Mouse (Mus musculus) left cerebral cortex, postnatal 14 days (tissue): ENCODE data around the gene Urod. TPM values are rescaled to one million over a fixed set of nuclear protein-coding genes. Genes with fewer than 3 reads are reported as not detected.
A peak's percentile ranks its signal among the peaks of the same experiment; 100 is the strongest.

Experiments
- DNase-seq, 2 experiments: peaks; one replicate each; pipeline ENCODE4 v3.0.0; 2021 to 2022; ENCODE audit warnings: low spot score in 2 of 2, mixed read lengths in 1 of 2
- intact Hi-C: fragments of 180-260 bp; cut with DNase I; formaldehyde crosslinking; loops from one replicate; pipeline ENCODE4 v1.15.1; 2025
- total RNA-seq, 2 experiments: library from RNA; stranded (reverse); gene quantifications; 2 replicates each; pipeline ENCODE4 v1.2.3; 2021

Gene Urod
- total RNA-seq, 2 experiments from 2014 or later, result 40.8 to 46.3 TPM

- DNase-seq, result no peak
- intact Hi-C loops, result loop anchor here (5.0 kb wide), 1 partner anchor 140 kb away; no protein-coding TSS in a partner anchor
Measured at GRCm38 (mm10) chr4:117001957-117002356, 7.7 kb upstream of the Urod start.

DNA sequence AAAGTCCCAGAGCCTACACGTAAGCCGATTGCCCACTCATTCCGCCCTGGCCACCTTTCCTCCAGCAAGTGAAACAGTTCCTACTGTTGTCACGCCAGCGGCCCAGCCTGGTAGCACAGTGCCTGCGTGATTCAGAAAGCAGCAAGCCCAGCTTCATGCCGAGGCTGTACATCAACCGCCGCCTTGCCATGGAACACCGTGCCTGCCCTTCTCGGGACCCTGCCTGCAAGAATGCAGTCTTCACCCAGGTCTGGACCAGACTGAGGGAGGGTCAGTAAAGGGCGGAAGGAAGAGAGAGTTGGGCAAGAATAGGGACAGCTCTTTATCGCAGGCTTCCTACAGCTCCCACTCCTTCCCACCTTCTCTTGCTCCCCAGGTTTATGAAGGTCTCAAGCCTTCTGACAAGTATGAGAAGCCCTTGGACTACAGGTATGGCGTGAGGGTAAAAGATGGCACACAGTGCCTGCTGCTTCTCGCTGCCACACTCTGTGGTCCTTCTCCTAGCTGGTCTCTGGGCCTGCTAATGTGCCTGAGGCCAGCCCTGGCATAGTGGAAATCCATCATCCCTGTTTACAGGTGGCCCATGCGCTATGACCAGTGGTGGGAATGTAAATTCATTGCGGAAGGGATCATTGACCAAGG, 5.4 kb upstream of the Urod start:
- intact Hi-C loops, result loop anchor here (5.0 kb wide), 1 partner anchor 143 kb away; no protein-coding TSS in a partner anchor
- no peak for DNase-seq

- peak in 1 of 2 experiments; percentile 34 for DNase-seq
- intact Hi-C loops, result loop anchor here (2.0 kb wide), 1 partner anchor 125 kb away; no protein-coding TSS in a partner anchor
Measured at GRCm38 (mm10) chr4:116995798-116996135, 1.6 kb upstream of the Urod start.

DNA sequence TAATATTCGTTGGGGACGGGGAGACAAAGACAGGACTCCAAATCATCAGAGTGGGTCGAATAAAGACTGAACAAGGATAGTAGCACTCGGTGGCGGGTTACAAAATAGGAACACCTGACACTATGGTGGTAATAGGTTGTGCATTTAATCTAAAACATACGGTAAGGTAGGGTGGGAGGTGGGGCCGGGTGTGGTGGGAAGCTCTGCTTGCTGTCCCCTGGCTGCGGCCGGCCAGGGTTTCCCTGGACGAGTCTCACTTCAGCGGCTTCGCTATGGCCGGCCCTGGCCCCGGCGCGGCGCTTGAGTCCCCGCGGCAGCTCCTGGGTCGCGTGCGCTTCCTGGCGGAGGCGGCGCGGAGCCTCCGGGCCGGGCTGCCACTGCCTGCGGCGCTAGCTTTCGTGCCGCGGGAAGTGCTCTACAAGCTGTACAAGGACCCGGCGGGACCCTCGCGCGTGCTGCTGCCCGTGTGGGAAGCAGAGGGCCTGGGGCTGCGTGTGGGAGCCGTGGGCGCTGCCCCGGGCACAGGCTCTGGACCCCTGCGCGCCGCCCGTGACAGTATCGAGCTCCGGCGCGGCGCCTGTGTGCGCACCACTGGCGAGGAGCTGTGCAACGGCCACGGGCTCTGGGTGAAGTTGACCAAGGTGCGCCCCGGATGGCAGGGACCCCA, 1.1 kb upstream of the Urod start, which contains the start of gene Hectd3:
TSS of gene Hectd3 (plus strand) at position 187 of the 667 bp plus-strand sequence.
- DNase-seq, result peak in 1 of 2 experiments; percentile 50
- intact Hi-C loops, result loop anchor here (2.0 kb wide), 1 partner anchor 126 kb away; no protein-coding TSS in a partner anchor

- intact Hi-C loops, result loop anchor here (1.0 kb wide), 1 partner anchor 164 kb away; no protein-coding TSS in a partner anchor
- DNase-seq, result peak; percentile 84 to 88
Measured at GRCm38 (mm10) chr4:116991366-116991765, 2.8 kb downstream of the Urod start.

- intact Hi-C loops, result loop anchor here (5.0 kb wide), 2 partner anchors 112 to 267 kb away; partner anchors contain the start of genes Tesk2 and Zswim5
Measured at GRCm38 (mm10) chr4:116989731-116990130, 4.5 kb downstream of the Urod start.

GRCm38 (mm10) chr4:116987122-116987456, 7.1 kb downstream of the Urod start:
- DNase-seq, result no peak
- intact Hi-C loops, result loop anchor here (5.0 kb wide), 2 partner anchors 110 to 265 kb away; partner anchors contain the start of genes Tesk2 and Zswim5

More at GRCm38 (mm10) chr4:116989731-116990130, 4.5 kb downstream of the Urod start:
- no peak for DNase-seq

GRCm38 (mm10) chr4:116986400-116987121, 7.7 kb downstream of the Urod start:
- peak; percentile 75 to 83 for DNase-seq
- intact Hi-C loops, result loop anchor here (5.0 kb wide), 2 partner anchors 109 to 264 kb away; partner anchors contain the start of genes Tesk2 and Zswim5

DNA sequence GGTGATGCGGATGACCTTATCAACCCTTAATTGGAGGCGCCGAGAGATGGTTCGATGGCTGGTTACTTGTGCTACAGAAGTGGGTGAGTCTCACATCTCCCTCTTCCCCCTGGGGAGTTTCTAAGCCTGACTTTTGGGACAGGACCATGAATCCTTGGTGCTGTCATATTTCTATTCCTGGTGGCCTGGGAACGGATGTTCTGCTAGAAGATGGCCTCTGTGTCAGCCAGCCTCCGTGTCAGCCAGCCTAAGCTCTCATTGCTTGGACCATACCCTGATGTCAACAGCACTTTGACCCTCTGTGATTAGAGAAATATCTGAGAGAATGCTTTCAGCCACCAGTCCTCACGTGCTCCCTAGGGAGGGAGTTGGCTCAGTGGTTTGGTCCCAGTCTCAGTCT, 8.5 kb downstream of the Urod start:
- intact Hi-C loops, result loop anchor here (5.0 kb wide), 2 partner anchors 108 to 263 kb away; partner anchors contain the start of genes Tesk2 and Zswim5
- DNase-seq, result no peak

- intact Hi-C loops, result no loop called here
- DNase-seq, result no peak
Measured at GRCm38 (mm10) chr4:116976503-116976902, 17.7 kb downstream of the Urod start.

DNA sequence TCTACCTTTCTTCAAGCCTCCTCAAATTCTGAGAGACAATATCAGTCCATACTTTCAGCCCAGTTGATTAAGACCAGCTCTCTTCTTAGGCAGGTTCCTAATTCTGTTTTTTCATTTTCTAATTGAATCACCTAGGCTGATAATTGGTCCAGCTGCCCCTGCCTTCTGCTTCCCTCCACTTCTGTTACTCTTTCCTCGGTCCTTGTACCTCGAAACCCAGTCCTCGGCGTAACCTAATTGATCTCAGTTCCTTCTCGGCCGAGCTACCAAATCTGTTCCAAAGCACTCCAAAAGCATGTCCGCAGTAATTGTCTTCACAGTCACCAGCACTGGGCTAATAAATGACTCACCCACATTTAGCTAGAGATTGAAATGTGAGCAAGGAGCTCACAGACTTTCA, 39.3 kb downstream of the Urod start:
- no peak for DNase-seq
- intact Hi-C loops, result no loop called here

DNA sequence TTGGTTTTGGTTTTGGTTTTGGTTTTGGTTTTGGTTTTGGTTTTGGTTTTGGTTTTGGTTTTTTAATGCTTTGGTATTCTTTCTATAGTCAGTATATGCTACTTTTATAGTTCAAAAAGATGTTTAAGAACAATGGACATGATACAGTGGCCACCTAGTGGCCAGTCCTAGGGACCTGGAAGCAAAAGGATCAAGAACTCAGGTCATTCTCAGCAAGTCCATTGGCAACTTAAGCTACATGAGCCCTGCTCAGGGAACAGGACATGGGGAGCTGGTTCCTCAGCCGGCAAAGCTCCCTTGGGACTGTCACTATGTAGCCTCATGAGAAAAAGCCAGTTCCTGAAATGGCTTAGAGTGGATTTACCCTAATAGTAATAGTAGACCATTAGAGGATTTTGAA, 42.6 kb downstream of the Urod start:
- intact Hi-C loops, result no loop called here

GRCm38 (mm10) chr4:116944055-116944454, 50.2 kb downstream of the Urod start:
- peak; percentile 5 to 12 for DNase-seq
- intact Hi-C loops, result no loop called here

More for the DNA sequence above, 42.6 kb downstream of the Urod start:
- DNase-seq, result no peak

DNA sequence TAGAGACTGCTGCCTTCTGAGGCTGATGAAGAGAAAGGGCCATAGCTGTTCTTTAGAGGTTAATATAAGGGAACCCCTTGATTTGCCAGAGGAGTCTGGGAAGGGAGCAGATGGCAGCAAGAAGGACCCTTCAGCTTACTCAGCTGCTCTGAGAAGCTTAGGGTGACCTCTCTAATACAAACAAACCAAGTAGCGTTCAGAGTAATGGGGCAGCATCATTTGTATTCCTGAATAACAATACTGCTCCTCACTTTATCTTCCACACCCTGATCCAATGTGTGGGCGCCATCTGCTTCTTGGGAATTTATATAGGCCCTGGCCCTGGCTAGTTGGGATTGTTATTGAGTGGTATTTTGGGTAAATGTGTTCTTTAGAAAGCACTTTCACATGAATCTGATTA, 51.5 kb downstream of the Urod start:
- intact Hi-C loops, result no loop called here
- DNase-seq, result no peak

Other genes starting within 250 kb of the Urod start
- gene Toe1, start 186.8 kb downstream of the Urod start, total RNA-seq, result 10 to 100 TPM; 12.1 to 12.7 TPM
- 1 to 10 TPM; 1.5 to 3.2 TPM for gene Mutyh, start 186.7 kb downstream of the Urod start, total RNA-seq
- gene Hpdl, start 172.7 kb downstream of the Urod start, total RNA-seq, result under 1 TPM; 0.44 to 0.72 TPM
- 1 to 10 TPM; 7.2 to 9.0 TPM for gene Zswim5, start 117.0 kb downstream of the Urod start, total RNA-seq
- gene Hectd3, start 904 bp upstream of the Urod start, total RNA-seq, result 10 to 100 TPM; 42.2 to 46.6 TPM
- gene Eif2b3, start 25.0 kb upstream of the Urod start, total RNA-seq, result 10 to 100 TPM; 18.9 to 20.5 TPM
- gene Ptch2, start 101.7 kb upstream of the Urod start, total RNA-seq, result 1 to 10 TPM; 1.3 to 2.4 TPM
- 10 to 100 TPM; 11.8 to 12.4 TPM for gene Btbd19, start 131.3 kb upstream of the Urod start, total RNA-seq
- gene Tctex1d4, start 132.4 kb upstream of the Urod start, total RNA-seq, result not detected
- 10 to 100 TPM; 15.6 to 16.2 TPM for gene Plk3, start 139.6 kb upstream of the Urod start, total RNA-seq
- gene Rps8, start 161.8 kb upstream of the Urod start, total RNA-seq, result 100 to 1,000 TPM; 448 to 449 TPM
- under 1 TPM; 0.46 to 0.61 TPM for gene Kif2c, start 188.2 kb upstream of the Urod start, total RNA-seq